Mouse (Mus musculus): ENCODE results near the gene Gorab.

DNA sequence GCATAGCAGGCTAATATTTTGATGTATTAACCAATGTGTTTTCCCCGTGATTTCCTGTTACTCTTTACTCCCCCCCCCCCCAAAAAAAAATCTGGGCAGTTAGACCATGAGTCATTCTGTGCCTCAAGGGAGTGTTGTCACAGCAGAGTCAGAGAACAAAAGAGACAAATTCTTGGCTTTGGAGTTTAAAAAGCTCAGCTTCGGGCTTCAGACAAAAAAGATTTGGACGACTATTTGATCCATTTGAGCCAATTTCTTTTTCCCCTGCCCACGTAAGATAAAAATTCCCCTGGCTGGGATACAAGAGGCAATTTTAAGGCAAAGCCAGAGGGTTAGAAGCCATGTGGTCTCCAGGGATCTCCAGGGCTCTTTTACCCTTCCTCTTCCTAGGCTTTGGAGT lies 23.4 kb downstream of the Gorab start:
- TF ChIP-seq CTCF (IDR thresholded peaks at IDR 0.05; ENCODE audit: low read depth, low read length) (no peak), POLR2A (IDR thresholded peaks at IDR 0.05; ENCODE audit: borderline replicate concordance, low read depth, low read length) (no peak)
